Mouse (Mus musculus): ENCODE measurements around the gene Rimbp2. TPM values are rescaled to one million over a fixed set of nuclear protein-coding genes. Genes with fewer than 3 reads are reported as not detected.

The Rimbp2 gene
- total RNA-seq, 2 experiments from 2014 or later: 91.4 to 98.4 TPM

- DNase-seq (ENCODE audit: low spot score in 2 of 2): no peak
Observed at GRCm38 (mm10) chr5:128847806-128848205, 105.5 kb downstream of the Rimbp2 start.

GRCm38 (mm10) chr5:128846433-128847040 lies 106.7 kb downstream of the Rimbp2 start:
- no peak for DNase-seq (ENCODE audit: low spot score in 2 of 2)

GRCm38 (mm10) chr5:128845033-128845432 lies 108.3 kb downstream of the Rimbp2 start:
- peak; percentile 68 to 72 for DNase-seq (ENCODE audit: low spot score in 2 of 2)

- DNase-seq (ENCODE audit: low spot score in 2 of 2): no peak
Observed at GRCm38 (mm10) chr5:128843982-128844381, 109.3 kb downstream of the Rimbp2 start.

- DNase-seq (ENCODE audit: low spot score in 2 of 2): peak; percentile 69
Observed at GRCm38 (mm10) chr5:128841541-128841940, 111.7 kb downstream of the Rimbp2 start.

- DNase-seq (ENCODE audit: low spot score in 2 of 2): no peak
Observed at GRCm38 (mm10) chr5:128837045-128837444, 116.2 kb downstream of the Rimbp2 start.

GRCm38 (mm10) chr5:128834126-128834525 lies 119.2 kb downstream of the Rimbp2 start:
- no peak for DNase-seq (ENCODE audit: low spot score in 2 of 2)

GRCm38 (mm10) chr5:128822843-128823242 lies 130.4 kb downstream of the Rimbp2 start:
- DNase-seq (ENCODE audit: low spot score in 2 of 2): no peak

GRCm38 (mm10) chr5:128819638-128820285 lies 133.5 kb downstream of the Rimbp2 start:
- DNase-seq (ENCODE audit: low spot score in 2 of 2): no peak

GRCm38 (mm10) chr5:128815629-128816028 lies 137.7 kb downstream of the Rimbp2 start:
- peak in 1 of 2 experiments; percentile 51 for DNase-seq (ENCODE audit: low spot score in 2 of 2)

GRCm38 (mm10) chr5:128815078-128815477 lies 138.2 kb downstream of the Rimbp2 start:
- no peak for DNase-seq (ENCODE audit: low spot score in 2 of 2)

GRCm38 (mm10) chr5:128813121-128813520 lies 140.2 kb downstream of the Rimbp2 start:
- no peak for DNase-seq (ENCODE audit: low spot score in 2 of 2)

- DNase-seq (ENCODE audit: low spot score in 2 of 2): no peak
Observed at GRCm38 (mm10) chr5:128811431-128811830, 141.9 kb downstream of the Rimbp2 start.

GRCm38 (mm10) chr5:128810006-128810405 lies 143.3 kb downstream of the Rimbp2 start:
- DNase-seq (ENCODE audit: low spot score in 2 of 2): peak; percentile 54 to 68

- peak; percentile 66 to 68 for DNase-seq (ENCODE audit: low spot score in 2 of 2)
Observed at GRCm38 (mm10) chr5:128809406-128809805, 143.9 kb downstream of the Rimbp2 start.

GRCm38 (mm10) chr5:128808547-128809182 lies 144.6 kb downstream of the Rimbp2 start:
- peak in 1 of 2 experiments; percentile 60 for DNase-seq (ENCODE audit: low spot score in 2 of 2)

GRCm38 (mm10) chr5:128807408-128807807 lies 145.9 kb downstream of the Rimbp2 start:
- no peak for DNase-seq (ENCODE audit: low spot score in 2 of 2)

GRCm38 (mm10) chr5:128806296-128806998 lies 146.8 kb downstream of the Rimbp2 start:
- DNase-seq (ENCODE audit: low spot score in 2 of 2): peak; percentile 93

GRCm38 (mm10) chr5:128805092-128805491 lies 148.2 kb downstream of the Rimbp2 start:
- no peak for DNase-seq (ENCODE audit: low spot score in 2 of 2)

- peak in 1 of 2 experiments; percentile 56 for DNase-seq (ENCODE audit: low spot score in 2 of 2)
Observed at GRCm38 (mm10) chr5:128800592-128800991, 152.7 kb downstream of the Rimbp2 start.

GRCm38 (mm10) chr5:128781621-128782020 lies 171.7 kb downstream of the Rimbp2 start:
- DNase-seq (ENCODE audit: low spot score in 2 of 2): no peak

GRCm38 (mm10) chr5:128776386-128776785 lies 176.9 kb downstream of the Rimbp2 start:
- no peak for DNase-seq (ENCODE audit: low spot score in 2 of 2)
